Comparison of ENCODE assay signal across 12 mouse cellular contexts in the genomic region with DNA sequence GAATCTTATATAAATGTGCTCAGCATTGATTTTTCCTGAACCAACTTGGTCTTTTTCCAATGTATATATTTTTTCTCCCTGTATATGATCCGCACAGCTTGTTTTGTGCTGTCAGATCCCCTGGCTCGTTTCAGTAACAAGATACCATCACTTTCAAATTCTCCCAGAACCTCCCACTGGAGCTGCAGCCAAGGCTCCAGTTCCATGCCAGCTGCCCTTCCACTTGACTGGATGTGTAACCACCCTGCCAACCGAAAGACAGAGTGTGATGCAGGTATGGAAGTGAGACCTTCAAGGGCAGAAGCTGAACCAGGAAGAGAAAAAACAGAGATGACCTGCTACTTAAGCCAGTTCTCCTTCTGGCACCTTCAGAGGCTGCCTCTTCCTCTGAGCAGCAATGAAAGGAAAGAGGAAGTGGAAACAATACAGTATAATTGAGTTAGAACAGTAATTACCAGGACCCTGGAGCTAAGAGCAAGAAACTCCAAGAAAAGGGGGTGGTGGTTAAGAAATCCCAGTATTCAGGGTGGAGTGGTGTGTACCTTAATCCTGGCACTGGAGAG. TPM values are rescaled to one million over a fixed set of nuclear protein-coding genes. Genes with fewer than 3 reads are reported as not detected.
A peak's percentile ranks its signal among the peaks of the same experiment; 100 is the strongest.
DNase-seq lines count a peak whose midpoint lies in the region; ATAC-seq and TF ChIP-seq lines count a peak whose summit lies in the region.
"Had no signal": no experiment of that assay in that cellular context is flagged by ENCODE, and none has a peak within 500 bp of the region (broad histone marks: within the 10 kb centered on the region; RNA-seq: fewer than 3 reads in every experiment).

No protein-coding gene starts in this region.

- TF ChIP-seq CTCF in kidney, adult 2 months (conservative IDR thresholded peaks at IDR 0.05; ENCODE audit: insufficient read depth, insufficient read length, low read depth, low read length) = no peak

- no peaks in the 10 kb centered on the region for H3K27me3 ChIP-seq in kidney, adult 2 months (replicated peaks; ENCODE audit: control insufficient read depth, insufficient read depth, low read length)
- H3K27me3 ChIP-seq in embryonic facial prominence, embryonic 14.5 days (replicated peaks; ENCODE audit: control insufficient read depth, insufficient read depth, low read length) = no peaks in the 10 kb centered on the region
- H3K27me3 ChIP-seq: kidney, embryonic 15.5 days had no signal

- no peak overlapping the region for H3K9ac ChIP-seq in embryonic facial prominence, embryonic 14.5 days (ENCODE audit: low read depth, low read length)
- H3K9ac ChIP-seq: kidney, embryonic 15.5 days had no signal

- H3K4me1 ChIP-seq in kidney, adult 2 months (ENCODE audit: control insufficient read depth, insufficient read depth, low read length) = no peaks in the 10 kb centered on the region
- peaks cover 8% of the 10 kb centered on the region for H3K4me1 ChIP-seq in embryonic facial prominence, embryonic 14.5 days (ENCODE audit: control insufficient read depth, insufficient read depth, low read length)
- H3K4me1 ChIP-seq: kidney, embryonic 15.5 days had no signal

- H3K4me2 ChIP-seq in embryonic facial prominence, embryonic 14.5 days (ENCODE audit: low read depth, low read length) = no peak overlapping the region
- H3K4me2 ChIP-seq: kidney, embryonic 15.5 days had no signal

- no peaks in the 10 kb centered on the region for H3K36me3 ChIP-seq in kidney, adult 2 months (ENCODE audit: control insufficient read depth, insufficient read depth, low read length)
- H3K36me3 ChIP-seq in embryonic facial prominence, embryonic 14.5 days (ENCODE audit: control insufficient read depth, insufficient read depth, low read length) = no peaks in the 10 kb centered on the region
- H3K36me3 ChIP-seq: G1E; kidney, embryonic 15.5 days had no signal

- WGBS in kidney, adult 2 months = 32% methylated on average over 3 of the region's 3 CpGs
- WGBS in embryonic facial prominence, embryonic 14.5 days = 42% methylated on average over 3 of the region's 3 CpGs

- peak; percentile 15 for DNase-seq in kidney, adult 2 months
- DNase-seq in kidney, adult 18-20 months = no peak
- DNase-seq in right cerebral cortex, postnatal 4 days = peak; percentile 19
- DNase-seq in right cerebral cortex, adult 2 months (ENCODE audit: low spot score in 2 of 2) = no peak
- DNase-seq in embryonic facial prominence, embryonic 14.5 days (ENCODE audit: low spot score) = peak; percentile 72
- no peak for DNase-seq in testis, postnatal 10 days (ENCODE audit: low spot score)
- no peak for DNase-seq in thymus, postnatal 0 days (ENCODE audit: low spot score)
- DNase-seq: adrenal gland, postnatal 25 days; gastrocnemius, adult 2 months had no signal

- no peak overlapping the region for H3K27ac ChIP-seq in kidney, adult 2 months (ENCODE audit: insufficient read depth, low read depth, low read length)
- H3K27ac ChIP-seq in embryonic facial prominence, embryonic 14.5 days (replicated peaks; ENCODE audit: low read depth, low read length) = no peak overlapping the region; the same call in 1 of the 2 replicates
- H3K27ac ChIP-seq: gastrocnemius, adult 2 months; kidney, embryonic 15.5 days; left cerebral cortex, adult 2 months had no signal

- no peak overlapping the region for H3K4me3 ChIP-seq in kidney, adult 2 months (ENCODE audit: insufficient read depth, low read depth, low read length)
- H3K4me3 ChIP-seq in embryonic facial prominence, embryonic 14.5 days (ENCODE audit: low read depth, low read length) = no peak overlapping the region
- H3K4me3 ChIP-seq: gastrocnemius, adult 2 months; kidney, embryonic 15.5 days; left cerebral cortex, adult 2 months had no signal

- H3K9me3 ChIP-seq in embryonic facial prominence, embryonic 14.5 days (ENCODE audit: control insufficient read depth, low read length) = no peaks in the 10 kb centered on the region
- H3K9me3 ChIP-seq: G1E; kidney, embryonic 15.5 days had no signal

- no peak for TF ChIP-seq POLR2A in kidney, adult 2 months (IDR thresholded peaks at IDR 0.05; ENCODE audit: low read depth, low read length)

- ATAC-seq in embryonic facial prominence, embryonic 14.5 days (ENCODE audit: low read depth) = peak; percentile 79

RNA-seq across cellular contexts. Expression of a gene that starts 24.3 kb away (rescaled TPM):
- 7.3 and 7.4 TPM in 2 replicates for polyA plus RNA-seq in kidney, adult 2 months (2012; rRNA removed)
- 1.3 and 1.6 TPM in 2 replicates for polyA plus RNA-seq in embryonic facial prominence, embryonic 14.5 days (2014; fragmentation: Nextera tagmentation; extraction: Ambion mirVana)
- polyA plus RNA-seq in thymus, postnatal 0 days (2015; fragmentation: Nextera tagmentation; extraction: Ambion mirVana) = 1.2 and 1.6 TPM in 2 replicates

Comparison
In these comparisons a context has a peak if more than half of its experiments do, and no peak if none do; other contexts are left out.
1. DNase-seq: peak in kidney, adult 2 months (single experiment), right cerebral cortex, postnatal 4 days (single experiment) and embryonic facial prominence, embryonic 14.5 days (single experiment); none in kidney, adult 18-20 months (single experiment), right cerebral cortex, adult 2 months (0 of 2), testis, postnatal 10 days (single experiment) and thymus, postnatal 0 days (single experiment).